Mouse (Mus musculus) C2C12 (cell line): Measurements from ENCODE around the gene Trmt2b. TPM values are rescaled to one million over a fixed set of nuclear protein-coding genes. Genes with fewer than 3 reads are reported as not detected.

Source experiments
- H3K27me3 ChIP-seq: one replicate; pipeline ENCODE4 v1.6.1; 2011; ENCODE audit not compliant: control insufficient read depth, insufficient read depth, insufficient read length
- H3K36me3 ChIP-seq: one replicate; pipeline ENCODE4 v1.6.1; 2011; ENCODE audit not compliant: control insufficient read depth, insufficient read depth
- H3K4me3 ChIP-seq: one replicate; pipeline ENCODE4 v1.5.1; 2011; ENCODE audit warnings: mild to moderate bottlenecking, control low read depth; ENCODE audit not compliant: poor library complexity, insufficient read depth, severe bottlenecking
- H3K79me2 ChIP-seq: one replicate; pipeline ENCODE4 v1.6.1; 2011; ENCODE audit not compliant: control insufficient read depth, insufficient read depth
- H3K79me3 ChIP-seq: one replicate; pipeline ENCODE4 v1.6.1; 2011; ENCODE audit warnings: low read depth, control low read depth
- H3ac ChIP-seq: one replicate; pipeline ENCODE3; 2011; ENCODE audit warnings: low read depth; ENCODE audit not compliant: control insufficient read depth, insufficient read length
- CEBPB ChIP-seq: IDR thresholded peaks from one replicate; pipeline ENCODE4 v1.6.1; 2011; ENCODE audit warnings: low read depth, mild to moderate bottlenecking, control low read depth, moderate library complexity
- CTCF ChIP-seq: IDR thresholded peaks from one replicate; pipeline ENCODE4 v1.5.1; 2011; ENCODE audit not compliant: control insufficient read depth, insufficient read depth, insufficient read length
- FOSL1 ChIP-seq: IDR thresholded peaks from one replicate; pipeline ENCODE4 v1.8.0; 2011; ENCODE audit warnings: mild to moderate bottlenecking, low read length; ENCODE audit not compliant: poor library complexity, insufficient read depth, severe bottlenecking
- MAX ChIP-seq: IDR thresholded peaks from one replicate; pipeline ENCODE4 v1.6.1; 2011; ENCODE audit warnings: mild to moderate bottlenecking, control low read depth
- MYOD1 ChIP-seq: IDR thresholded peaks from one replicate; pipeline ENCODE4 v1.6.1; 2011; ENCODE audit warnings: low read depth; ENCODE audit not compliant: control insufficient read depth, insufficient read length
- MYOG ChIP-seq: IDR thresholded peaks from one replicate; pipeline ENCODE4 v1.6.1; 2011; ENCODE audit not compliant: control insufficient read depth, insufficient read length; ENCODE audit errors: extremely low read depth
- USF1 ChIP-seq: IDR thresholded peaks from one replicate; pipeline ENCODE4 v1.6.1; 2011; ENCODE audit warnings: low read depth, mild to moderate bottlenecking, control low read depth, moderate library complexity
- polyA plus RNA-seq: library from polyadenylated mRNA; unstranded; fragments of >200 nt; fragmentation: generic; extraction: Trizol; gene quantifications from one replicate; pipeline ENCODE4 v1.2.1, GENCODE M21; 2012; ENCODE audit warnings: missing spikeins

The Trmt2b gene
- polyA plus RNA-seq, 1 experiment, result 5.9 TPM

DNA sequence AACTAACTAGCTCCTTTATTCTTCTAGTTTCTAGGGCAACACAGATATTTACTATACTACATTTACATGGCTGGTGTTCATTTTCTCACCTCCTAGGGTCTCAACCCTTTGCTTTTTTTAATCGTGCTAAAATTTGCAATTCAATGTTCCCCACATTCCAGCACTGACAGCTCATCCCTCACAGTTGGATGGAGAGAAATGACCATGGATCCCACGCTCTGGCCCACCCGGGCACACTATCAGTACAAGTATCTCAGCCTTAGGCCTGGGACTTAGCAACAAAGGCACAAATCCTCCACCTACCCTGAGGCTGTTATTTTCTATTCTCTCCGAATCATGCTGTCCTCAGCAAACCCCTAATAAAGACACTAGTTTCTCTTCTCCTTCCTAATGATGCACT lies 9.0 kb upstream of the Trmt2b start:
- Histone ChIP-seq H3K79me3 (no peaks in the 10 kb centered on the region), H3K4me3 (no peak overlapping the region), H3ac (no peak overlapping the region), H3K36me3 (no peaks in the 10 kb centered on the region), H3K79me2 (no peaks in the 10 kb centered on the region), H3K27me3 (no peaks in the 10 kb centered on the region)
- TF ChIP-seq FOSL1, result no peak
- no peak for TF ChIP-seq CTCF
- no peak for TF ChIP-seq MYOG
- TF ChIP-seq MAX, result no peak
- TF ChIP-seq MYOD1, result no peak
- no peak for TF ChIP-seq USF1
- TF ChIP-seq CEBPB, result no peak

DNA sequence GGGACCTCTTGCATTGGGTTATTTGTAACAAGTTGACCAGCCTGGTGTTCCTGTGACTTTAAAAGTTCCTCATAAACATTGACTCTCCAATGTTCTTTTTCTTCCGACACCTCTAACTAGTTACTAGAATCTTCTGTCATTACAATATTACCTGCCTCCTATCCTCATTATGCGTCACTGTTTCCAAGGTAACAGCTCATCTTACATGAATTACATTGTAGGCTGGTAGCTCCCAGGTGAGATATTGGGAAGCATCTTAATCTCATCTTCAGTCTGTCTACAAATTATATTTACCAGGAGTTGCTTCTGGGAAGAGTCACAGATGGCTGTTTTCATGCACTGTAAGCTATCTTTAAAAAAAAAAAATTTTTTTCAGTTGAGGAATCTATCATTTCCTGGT lies 8.3 kb upstream of the Trmt2b start:
- Histone ChIP-seq H3K27me3 (no peaks in the 10 kb centered on the region), H3K79me2 (no peaks in the 10 kb centered on the region), H3K4me3 (no peak overlapping the region), H3K79me3 (no peaks in the 10 kb centered on the region), H3ac (no peak overlapping the region), H3K36me3 (no peaks in the 10 kb centered on the region)
- TF ChIP-seq FOSL1, result no peak
- TF ChIP-seq USF1, result no peak
- TF ChIP-seq CEBPB, result no peak
- TF ChIP-seq MYOD1, result no peak
- TF ChIP-seq MAX, result no peak
- TF ChIP-seq MYOG, result no peak

DNA sequence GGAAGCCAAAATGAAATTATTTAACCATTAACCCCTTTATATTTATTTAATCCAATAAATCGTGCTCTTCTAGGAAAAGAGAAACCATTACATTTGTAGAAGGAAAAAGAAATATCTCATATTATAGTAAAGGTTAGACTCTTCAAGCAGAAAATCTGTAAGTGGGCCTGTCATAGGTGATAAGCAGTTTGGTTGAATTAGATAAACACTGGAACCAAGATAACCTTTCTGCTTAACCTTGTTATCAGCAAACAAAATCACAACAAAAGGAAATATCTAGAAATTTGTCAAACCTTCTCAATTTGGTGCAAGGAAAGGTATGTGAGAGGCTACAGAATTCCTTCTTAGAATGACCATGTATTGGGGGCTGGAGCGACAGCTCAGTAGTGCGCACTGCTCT lies 3.7 kb upstream of the Trmt2b start:
- Histone ChIP-seq H3K4me3 (no peak overlapping the region), H3K27me3 (no peaks in the 10 kb centered on the region), H3K79me3 (no peaks in the 10 kb centered on the region), H3ac (no peak overlapping the region), H3K79me2 (no peaks in the 10 kb centered on the region), H3K36me3 (no peaks in the 10 kb centered on the region)
- TF ChIP-seq MYOD1 (no peak), CTCF (no peak), USF1 (no peak), CEBPB (no peak), FOSL1 (no peak), MAX (no peak), MYOG (no peak)

DNA sequence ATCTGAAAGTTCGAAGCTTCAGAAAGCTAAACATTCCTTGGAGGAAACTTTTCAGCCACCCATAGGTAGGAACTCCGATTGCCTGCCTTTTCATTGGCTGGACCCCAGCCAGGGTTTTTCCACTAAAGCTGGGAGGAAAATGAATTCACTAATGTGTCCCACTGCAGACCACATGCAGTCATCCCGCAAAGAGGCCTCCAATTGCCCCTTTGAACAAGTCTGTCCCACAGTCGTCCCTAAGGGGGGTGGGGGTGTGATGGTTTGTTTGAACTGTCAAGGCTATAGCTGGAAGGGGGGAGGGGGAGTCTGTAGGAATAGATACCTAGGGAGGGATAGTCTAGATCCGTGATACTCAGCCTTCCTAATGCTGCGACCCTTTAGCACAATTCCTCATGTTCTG lies 1.1 kb downstream of the Trmt2b start:
- Histone ChIP-seq H3K79me3 (no peaks in the 10 kb centered on the region), H3K79me2 (no peaks in the 10 kb centered on the region), H3ac (no peak overlapping the region), H3K36me3 (no peaks in the 10 kb centered on the region), H3K4me3 (no peak overlapping the region), H3K27me3 (no peaks in the 10 kb centered on the region)
- no peak for TF ChIP-seq MYOD1
- TF ChIP-seq MYOG, result no peak
- no peak for TF ChIP-seq CTCF
- no peak for TF ChIP-seq CEBPB
- no peak for TF ChIP-seq USF1
- TF ChIP-seq MAX, result no peak
- no peak for TF ChIP-seq FOSL1

DNA sequence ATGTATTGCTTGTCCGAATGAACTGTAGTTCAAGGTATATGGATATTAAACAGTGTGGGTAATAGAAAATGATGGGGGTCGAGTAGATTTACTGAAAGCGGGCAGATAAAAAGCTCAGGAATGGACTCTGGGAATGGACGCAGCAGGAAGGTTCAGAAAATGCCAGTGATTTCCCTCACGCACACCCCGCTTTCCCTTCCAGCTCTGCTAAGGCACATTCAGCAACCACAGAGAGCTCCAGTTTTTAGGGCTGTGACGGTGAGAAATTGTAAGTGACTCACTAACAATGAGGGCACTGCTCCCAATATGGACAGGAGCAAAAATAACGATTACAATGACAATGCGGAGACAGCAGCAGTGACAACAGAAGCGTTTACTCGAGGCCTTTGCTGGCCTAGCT lies 14.7 kb downstream of the Trmt2b start:
- TF ChIP-seq CEBPB (no peak), USF1 (no peak), FOSL1 (no peak), CTCF (no peak), MYOG (no peak), MYOD1 (no peak), MAX (no peak)
- Histone ChIP-seq H3K4me3 (no peak overlapping the region), H3ac (no peak overlapping the region), H3K79me2 (no peaks in the 10 kb centered on the region), H3K27me3 (no peaks in the 10 kb centered on the region), H3K79me3 (no peaks in the 10 kb centered on the region), H3K36me3 (peaks cover 11% of the 10 kb centered on the region)

DNA sequence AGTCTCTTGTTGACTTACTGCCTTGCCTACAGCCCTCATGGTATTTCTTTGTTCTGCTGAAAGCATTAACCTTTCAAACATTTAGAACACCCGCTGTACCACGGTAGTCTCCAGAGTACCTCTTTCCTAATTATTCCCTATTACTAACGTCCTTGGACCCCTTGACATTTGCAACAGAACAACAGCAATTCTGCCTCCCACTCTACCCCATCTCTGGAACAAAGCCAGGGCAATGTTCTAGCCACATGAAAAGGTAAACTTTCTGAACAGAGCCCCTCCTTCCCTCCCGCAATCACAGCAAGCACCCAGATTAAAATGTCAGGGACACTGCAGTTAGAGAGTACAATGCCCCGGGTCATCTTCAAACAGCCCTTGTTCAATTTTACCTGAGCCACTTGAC lies 15.6 kb downstream of the Trmt2b start:
- no peaks in the 10 kb centered on the region for H3K79me2 ChIP-seq
- H3K27me3 ChIP-seq, result no peaks in the 10 kb centered on the region
- H3K4me3 ChIP-seq, result no peak overlapping the region
- H3ac ChIP-seq, result no peak overlapping the region
- no peak for TF ChIP-seq MYOD1
- no peak for TF ChIP-seq CTCF
- no peak for TF ChIP-seq CEBPB
- TF ChIP-seq MYOG, result no peak
- TF ChIP-seq USF1, result no peak
- no peak for TF ChIP-seq FOSL1
- no peak for TF ChIP-seq MAX
- peaks cover 11% of the 10 kb centered on the region for H3K36me3 ChIP-seq
- H3K79me3 ChIP-seq, result no peaks in the 10 kb centered on the region
